25 mouse cellular contexts compared by ENCODE assay signal in the genomic region with DNA sequence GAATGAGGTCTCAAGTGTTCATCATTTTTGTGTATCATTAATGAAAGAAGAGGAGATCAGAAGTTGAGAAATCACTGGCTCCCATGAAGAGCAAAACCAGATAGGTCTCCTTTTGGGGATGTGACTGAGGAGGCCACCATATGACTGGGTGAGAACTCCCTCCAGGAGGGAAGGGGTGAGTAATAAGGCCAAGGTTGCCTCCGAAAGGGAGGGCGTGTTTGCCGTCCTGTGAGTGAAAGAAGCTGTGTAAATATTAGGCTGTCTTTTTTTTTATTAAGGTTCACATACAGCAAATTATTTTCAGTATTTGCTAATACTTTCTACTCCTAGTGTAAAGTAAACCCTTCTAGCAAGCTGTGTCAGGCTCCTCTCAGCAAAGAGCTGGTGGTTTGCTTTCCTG.
"Had no signal": no experiment of that assay in that cellular context is flagged by ENCODE, and none has a peak within 500 bp of the region (broad histone marks: within the 10 kb centered on the region; RNA-seq: fewer than 3 reads in every experiment).

No protein-coding gene starts in this region.

- H3K4me1 ChIP-seq: heart, embryonic 10.5 days; heart, embryonic 12.5 days; hindbrain, embryonic 13.5 days; hindbrain, embryonic 15.5 days; kidney, embryonic 15.5 days; limb, embryonic 15.5 days; liver, embryonic 12.5 days had no signal

- H3K36me3 ChIP-seq: heart, embryonic 10.5 days; heart, embryonic 12.5 days; hindbrain, embryonic 13.5 days; hindbrain, embryonic 15.5 days; kidney, embryonic 15.5 days; limb, embryonic 13.5 days; limb, embryonic 15.5 days; liver, embryonic 12.5 days had no signal

- H3K9me3 ChIP-seq: heart, embryonic 10.5 days; heart, embryonic 12.5 days; hindbrain, embryonic 13.5 days; hindbrain, embryonic 15.5 days; kidney, embryonic 15.5 days; limb, embryonic 15.5 days; liver, embryonic 12.5 days had no signal

- DNase-seq: gastrocnemius, adult 2 months; gastrocnemius, postnatal 10 days; gastrocnemius, postnatal 25 days; heart, adult 18-20 months; heart, postnatal 10 days; kidney, adult 11 months; kidney, adult 2 months; kidney, adult 9 months; kidney, postnatal 14 days; kidney, postnatal 36 days; layer of hippocampus, adult 9-11 months; layer of hippocampus, postnatal 36 days; left cerebral cortex, postnatal 4 days had no signal

- H3K27me3 ChIP-seq: heart, embryonic 12.5 days; hindbrain, embryonic 13.5 days; hindbrain, embryonic 15.5 days; kidney, embryonic 15.5 days; limb, embryonic 13.5 days; limb, embryonic 15.5 days had no signal

- ATAC-seq: hindbrain, postnatal 0 days; intestine, embryonic 16.5 days; liver, embryonic 12.5 days had no signal

- H3K27ac ChIP-seq: gastrocnemius, adult 2 months; heart, embryonic 10.5 days; hindbrain, embryonic 13.5 days; hindbrain, embryonic 15.5 days; hindbrain, postnatal 0 days; kidney, embryonic 15.5 days; kidney, postnatal 0 days; limb, embryonic 13.5 days; limb, embryonic 15.5 days; liver, embryonic 12.5 days; liver, embryonic 14.5 days had no signal

- H3K4me3 ChIP-seq: gastrocnemius, adult 2 months; heart, embryonic 10.5 days; heart, embryonic 12.5 days; hindbrain, embryonic 13.5 days; hindbrain, embryonic 15.5 days; kidney, embryonic 15.5 days; limb, embryonic 13.5 days; limb, embryonic 15.5 days; liver, embryonic 12.5 days had no signal

- H3K4me2 ChIP-seq: heart, embryonic 12.5 days; hindbrain, embryonic 13.5 days; hindbrain, embryonic 15.5 days; kidney, embryonic 15.5 days; limb, embryonic 13.5 days; limb, embryonic 15.5 days; liver, embryonic 12.5 days had no signal

- H3K9ac ChIP-seq: heart, embryonic 12.5 days; hindbrain, embryonic 13.5 days; hindbrain, embryonic 15.5 days; kidney, embryonic 15.5 days; limb, embryonic 13.5 days; limb, embryonic 15.5 days; liver, embryonic 12.5 days; liver, embryonic 14.5 days had no signal
